Mouse (Mus musculus): Measurements from ENCODE around the gene Prkn.

GRCm38 (mm10) chr17:11070996-11071395 lies 230.8 kb downstream of the Prkn start:
- TF ChIP-seq POLR2A (IDR thresholded peaks at IDR 0.05; ENCODE audit: low read depth, low read length) (no peak), CTCF (IDR thresholded peaks at IDR 0.05; ENCODE audit: extremely low read depth, insufficient read length, insufficient replicate concordance, low read depth, low read length) (no peak)

All from small intestine, adult 2 months (tissue).